Comparison of ENCODE assay signal across 8 mouse cellular contexts in genomic region chr6:53067989-53068874, GRCm38 (mm10). TPM values are rescaled to one million over a fixed set of nuclear protein-coding genes. Genes with fewer than 3 reads are reported as not detected.
DNase-seq lines count a peak whose midpoint lies in the region; ATAC-seq lines count a peak whose summit lies in the region.

Jazf1 (minus strand) TSS chr6:53068631.

- H3K36me3 ChIP-seq in embryonic facial prominence, embryonic 11.5 days (replicated peaks; ENCODE audit: control insufficient read depth, insufficient read depth, low read depth, low read length) = no peaks in the 10 kb centered on the region
- no peaks in the 10 kb centered on the region for H3K36me3 ChIP-seq in limb, embryonic 15.5 days
- H3K36me3 ChIP-seq in midbrain, embryonic 14.5 days (ENCODE audit: control insufficient read depth, insufficient read depth, low read length) = no peaks in the 10 kb centered on the region

- H3K4me3 ChIP-seq in embryonic facial prominence, embryonic 11.5 days (ENCODE audit: low read depth, low read length) = peak within 1 kb of the TSS; percentile 72
- H3K4me3 ChIP-seq in limb, embryonic 15.5 days = peak within 1 kb of the TSS; percentile 77
- peak within 1 kb of the TSS; percentile 70 for H3K4me3 ChIP-seq in midbrain, embryonic 14.5 days (replicated peaks; ENCODE audit: low read depth, low read length)

- WGBS in embryonic facial prominence, embryonic 11.5 days = 1% methylated on average over 41 of the region's 133 CpGs
- under 1% methylated on average over 56 of the region's 133 CpGs for WGBS in limb, embryonic 15.5 days
- WGBS in midbrain, embryonic 14.5 days = 1% methylated on average over 69 of the region's 133 CpGs

- H3K4me2 ChIP-seq in embryonic facial prominence, embryonic 11.5 days (ENCODE audit: low read depth, low read length) = peak within 1 kb of the TSS; percentile 97
- peak within 1 kb of the TSS; percentile 88 for H3K4me2 ChIP-seq in limb, embryonic 15.5 days
- peak within 1 kb of the TSS; percentile 80 for H3K4me2 ChIP-seq in midbrain, embryonic 14.5 days (ENCODE audit: low read length)

- peak within 1 kb of the TSS; percentile 72 for H3K9ac ChIP-seq in embryonic facial prominence, embryonic 11.5 days (replicated peaks; ENCODE audit: low read length)
- peak within 1 kb of the TSS; percentile 70 for H3K9ac ChIP-seq in limb, embryonic 15.5 days
- H3K9ac ChIP-seq in midbrain, embryonic 14.5 days (replicated peaks; ENCODE audit: low read length) = peak within 1 kb of the TSS; percentile 93

- ATAC-seq in embryonic facial prominence, embryonic 11.5 days (replicated peaks; ENCODE audit: insufficient number of reproducible peaks, low FRiP score, low TSS enrichment, low read depth) = peak; percentile 73
- ATAC-seq in limb, embryonic 15.5 days (ENCODE audit: insufficient number of reproducible peaks, low FRiP score, low TSS enrichment, low read depth) = peak; percentile 71; the same call in 1 of the 2 replicates
- peak; percentile 87 for ATAC-seq in midbrain, embryonic 14.5 days (ENCODE audit: low FRiP score, low TSS enrichment)

- H3K27me3 ChIP-seq in embryonic facial prominence, embryonic 11.5 days (ENCODE audit: control insufficient read depth, insufficient read depth, low read length) = peaks cover 14% of the 10 kb centered on the region
- no peaks in the 10 kb centered on the region for H3K27me3 ChIP-seq in limb, embryonic 15.5 days
- peaks cover 10% of the 10 kb centered on the region for H3K27me3 ChIP-seq in midbrain, embryonic 14.5 days (ENCODE audit: control insufficient read depth, insufficient read depth, low read length)

- H3K9me3 ChIP-seq in embryonic facial prominence, embryonic 11.5 days (replicated peaks; ENCODE audit: control insufficient read depth, low read length) = no peaks in the 10 kb centered on the region
- no peaks in the 10 kb centered on the region for H3K9me3 ChIP-seq in limb, embryonic 15.5 days
- no peaks in the 10 kb centered on the region for H3K9me3 ChIP-seq in midbrain, embryonic 14.5 days (ENCODE audit: control insufficient read depth, low read length)

- H3K27ac ChIP-seq in embryonic facial prominence, embryonic 11.5 days (replicated peaks; ENCODE audit: low read depth, low read length) = no peak within 1 kb of the TSS
- peak within 1 kb of the TSS; percentile 69 for H3K27ac ChIP-seq in limb, embryonic 15.5 days
- peak within 1 kb of the TSS; percentile 93 for H3K27ac ChIP-seq in midbrain, embryonic 14.5 days (replicated peaks; ENCODE audit: low read depth, low read length)

- H3K4me1 ChIP-seq in embryonic facial prominence, embryonic 11.5 days (ENCODE audit: control insufficient read depth, insufficient read depth, low read length) = peaks cover 2% of the 10 kb centered on the region; the same call in 1 of the 2 replicates
- H3K4me1 ChIP-seq in limb, embryonic 15.5 days = peaks cover 9% of the 10 kb centered on the region
- H3K4me1 ChIP-seq in midbrain, embryonic 14.5 days (ENCODE audit: control insufficient read depth, insufficient read depth, low read length) = peaks cover 11% of the 10 kb centered on the region

- DNase-seq in left cerebral cortex, adult 18-20 months (ENCODE audit: low spot score in 2 of 2) = peak; percentile 48 to 63
- DNase-seq in left cerebral cortex, adult 11 months (ENCODE audit: low spot score) = no peak
- peak; percentile 52 for DNase-seq in embryonic facial prominence, embryonic 11.5 days (ENCODE audit: low spot score)
- DNase-seq in heart, adult 9 months (ENCODE audit: low spot score in 2 of 2) = peak; percentile 34 to 56
- peak; percentile 10 to 11 for DNase-seq in kidney, adult 8-10 months
- DNase-seq in midbrain, embryonic 14.5 days = peak; percentile 82
- peak; percentile 28 to 67 for DNase-seq in spleen, postnatal 4 days (ENCODE audit: low spot score in 2 of 2)

RNA-seq across cellular contexts. Expression of gene Jazf1, which starts in this region (rescaled TPM):
- total RNA-seq in left cerebral cortex, adult 18-20 months (2021) = 10 to 100 TPM; 27.8 to 28.1 TPM
- polyA plus RNA-seq in embryonic facial prominence, embryonic 11.5 days (2014; fragmentation: Nextera tagmentation; extraction: Ambion mirVana) = 5.0 and 6.5 TPM in 2 replicates
- 20.0 and 21.0 TPM in 2 replicates for polyA plus RNA-seq in limb, embryonic 15.5 days (2015; fragmentation: Nextera tagmentation; extraction: Ambion mirVana)
- 39.6 and 39.7 TPM in 2 replicates for polyA plus RNA-seq in midbrain, embryonic 14.5 days (2014; fragmentation: Nextera tagmentation; extraction: Ambion mirVana)
